Mouse (Mus musculus) liver, adult 2 months (tissue): Measurements from ENCODE around the gene Klhl31.

ENCODE experiments used
- CTCF ChIP-seq: fragments of 200-500 bp; IDR thresholded peaks from 2 replicates; pipeline ENCODE4 v1.5.1; 2011; ENCODE audit warnings: low read depth, low read length, control low read depth
- POLR2A ChIP-seq: fragments of 200-500 bp; IDR thresholded peaks from 2 replicates; pipeline ENCODE4 v1.6.1; 2011; ENCODE audit warnings: low read length, control low read depth; ENCODE audit not compliant: insufficient read depth; ENCODE audit errors: extremely low read depth

- TF ChIP-seq CTCF (no peak), POLR2A (no peak)
Observed at GRCm38 (mm10) chr9:77670095-77670494, 33.8 kb downstream of the Klhl31 start.
